Mouse (Mus musculus) CH12.LX (cell line): ENCODE data around the gene Hrh3. TPM values are rescaled to one million over a fixed set of nuclear protein-coding genes. Genes with fewer than 3 reads are reported as not detected.

ENCODE experiments used
- DNase-seq: peaks from one replicate; pipeline ENCODE4 v3.0.0-alpha.2; 2013; ENCODE audit errors: extremely low read depth
- H3K27ac ChIP-seq: 2 replicates; pipeline ENCODE4 v1.5.1; 2012; ENCODE audit warnings: low read depth, mild to moderate bottlenecking, control low read depth, moderate library complexity; ENCODE audit not compliant: insufficient read depth
- H3K27me3 ChIP-seq: replicated peaks from 2 replicates; pipeline ENCODE3; 2012; ENCODE audit warnings: inconsistent platforms
- H3K36me3 ChIP-seq, 2 experiments: replicated peaks in 1 of 2; 2 replicates each; pipeline versions ENCODE3 to v1.6.1; 2012; ENCODE audit warnings: inconsistent platforms in 1 of 2, low read length in 1 of 2, mild to moderate bottlenecking in 1 of 2, mixed read lengths in 1 of 2, moderate library complexity in 1 of 2; ENCODE audit not compliant: control insufficient read depth in 1 of 2, insufficient read depth in 1 of 2
- H3K4me1 ChIP-seq, 2 experiments: 2 replicates each; pipeline ENCODE4 v1.6.1; 2012; ENCODE audit warnings: inconsistent platforms in 1 of 2, moderate library complexity in 1 of 2; ENCODE audit not compliant: insufficient read depth in 2 of 2, control insufficient read depth in 1 of 2
- H3K4me2 ChIP-seq: 2 replicates; pipeline ENCODE4 v1.6.1; 2012; ENCODE audit warnings: low read depth, mild to moderate bottlenecking, control low read depth; ENCODE audit not compliant: poor library complexity, insufficient read depth, severe bottlenecking
- H3K4me3 ChIP-seq, 3 experiments: fragments of 150-350 bp in 1 of 3; sonication (generic) in 1 of 3; replicated peaks in 1 of 3; 2 replicates each; pipeline versions ENCODE3 to v1.5.1; 2011 to 2012; ENCODE audit warnings: low read depth in 2 of 3, low read length in 2 of 3, mild to moderate bottlenecking in 2 of 3, moderate library complexity in 2 of 3, control low read depth in 1 of 3, improper control_type of control experiment in 1 of 3, inconsistent platforms in 1 of 3, mixed read lengths in 1 of 3; ENCODE audit not compliant: poor library complexity in 1 of 3
- H3K79me2 ChIP-seq: replicated peaks from 2 replicates; pipeline ENCODE4 v1.6.1; 2012; ENCODE audit warnings: mild to moderate bottlenecking, moderate library complexity; ENCODE audit not compliant: control insufficient read depth, poor library complexity, insufficient read depth, severe bottlenecking; ENCODE audit errors: extremely low read depth
- H3K9ac ChIP-seq: 2 replicates; pipeline ENCODE4 v1.6.1; 2012; ENCODE audit warnings: low read depth, mild to moderate bottlenecking, control low read depth, moderate library complexity; ENCODE audit not compliant: insufficient read depth
- H3K9me3 ChIP-seq: replicated peaks from 2 replicates; pipeline ENCODE3; 2012; ENCODE audit warnings: low read length, inconsistent platforms, mixed read lengths
- BHLHE40 ChIP-seq: IDR thresholded peaks from 2 replicates; pipeline ENCODE4 v1.6.1; 2011; ENCODE audit warnings: mild to moderate bottlenecking, low read depth, low read length, improper control_type of control experiment
- E2F4 ChIP-seq: IDR thresholded peaks from 2 replicates; pipeline ENCODE4 v1.6.1; 2011; ENCODE audit warnings: low read depth, low read length, improper control_type of control experiment; ENCODE audit not compliant: insufficient replicate concordance
- GABPA ChIP-seq: IDR thresholded peaks from 2 replicates; pipeline ENCODE4 v1.6.1; 2012; ENCODE audit warnings: low read depth, low read length, improper control_type of control experiment, inconsistent platforms; ENCODE audit not compliant: insufficient replicate concordance
- JUN ChIP-seq: IDR thresholded peaks from 2 replicates; pipeline ENCODE4 v1.6.1; 2011; ENCODE audit warnings: low read depth, mild to moderate bottlenecking, low read length, improper control_type of control experiment, moderate library complexity; ENCODE audit not compliant: insufficient read depth
- JUND ChIP-seq: conservative IDR thresholded peaks from 2 replicates; pipeline ENCODE4 v1.6.1; 2011; ENCODE audit warnings: low read depth, low read length, improper control_type of control experiment
- MEF2A ChIP-seq: IDR thresholded peaks from 2 replicates; pipeline ENCODE4 v1.6.1; 2014; ENCODE audit warnings: low read depth, mild to moderate bottlenecking, inconsistent platforms, low read length, improper control_type of control experiment, borderline replicate concordance
- MXI1 ChIP-seq: IDR thresholded peaks from 2 replicates; pipeline ENCODE4 v1.6.1; 2011; ENCODE audit warnings: mild to moderate bottlenecking, low read depth, low read length, improper control_type of control experiment
- NELFE ChIP-seq: IDR thresholded peaks from 2 replicates; pipeline ENCODE4 v1.6.1; 2011; ENCODE audit warnings: low read depth, low read length, improper control_type of control experiment
- PAX5 ChIP-seq: IDR thresholded peaks from 2 replicates; pipeline ENCODE4 v1.6.1; 2012; ENCODE audit warnings: low read length, inconsistent platforms, mixed read lengths
- POLR2A ChIP-seq: IDR thresholded peaks from 2 replicates; pipeline ENCODE4 v1.6.1; 2011; ENCODE audit warnings: low read depth, mild to moderate bottlenecking, improper control_type of control experiment, low read length
- POLR2AphosphoS2 ChIP-seq: IDR thresholded peaks from 2 replicates; pipeline ENCODE4 v1.6.1; 2011; ENCODE audit warnings: low read depth, low read length, improper control_type of control experiment
- RAD21 ChIP-seq: IDR thresholded peaks from 2 replicates; pipeline ENCODE4 v1.6.1; 2011; ENCODE audit warnings: low read depth, mild to moderate bottlenecking, low read length, improper control_type of control experiment, moderate library complexity
- RCOR1 ChIP-seq: conservative IDR thresholded peaks from 2 replicates; pipeline ENCODE4 v1.6.1; 2012; ENCODE audit warnings: low read depth, mild to moderate bottlenecking, inconsistent platforms, low read length, improper control_type of control experiment
- UBTF ChIP-seq: IDR thresholded peaks from 2 replicates; pipeline ENCODE4 v1.6.1; 2012; ENCODE audit warnings: low read depth, mild to moderate bottlenecking, inconsistent platforms, low read length, improper control_type of control experiment, moderate library complexity
- USF1 ChIP-seq: IDR thresholded peaks from 2 replicates; pipeline ENCODE4 v1.6.1; 2014; ENCODE audit warnings: low read depth, mild to moderate bottlenecking, inconsistent platforms, low read length, improper control_type of control experiment
- USF2 ChIP-seq: conservative IDR thresholded peaks from 2 replicates; pipeline ENCODE4 v1.6.1; 2011; ENCODE audit warnings: low read depth, low read length, improper control_type of control experiment
- ZC3H11A ChIP-seq: IDR thresholded peaks from 2 replicates; pipeline ENCODE4 v1.6.1; 2012; ENCODE audit warnings: low read depth, mild to moderate bottlenecking, inconsistent platforms, low read length, improper control_type of control experiment
- ZMIZ1 ChIP-seq: IDR thresholded peaks from 2 replicates; pipeline ENCODE4 v1.6.1; 2012; ENCODE audit warnings: low read depth, mild to moderate bottlenecking, inconsistent platforms, low read length, improper control_type of control experiment
- ZNF384 ChIP-seq: IDR thresholded peaks from 2 replicates; pipeline ENCODE4 v1.6.1; 2012; ENCODE audit warnings: low read depth, low read length, improper control_type of control experiment, inconsistent platforms
- dilution Hi-C: fragments of 300-500 bp; cut with MboI; formaldehyde crosslinking; loops from 2 replicates; pipeline ENCODE4 v1.14.3; 2020; ENCODE audit warnings: low sequenced_read_pairs; ENCODE audit not compliant: extremely low pct_unique_long_range_greater_than_20kb, extremely low pct_ligation_motif_present
- in situ Hi-C: fragments of 300-500 bp; cut with MboI; formaldehyde crosslinking; loops from 3 replicates; pipeline ENCODE4 v1.14.3; 2019; ENCODE audit warnings: low sequenced_read_pairs, low pct_ligation_motif_present, low pct_unique_long_range_greater_than_20kb, mixed read lengths
- polyA plus RNA-seq: library from polyadenylated mRNA; unstranded; fragments of >175 nt; gene quantifications from 2 replicates; pipeline ENCODE4 v1.2.1, GENCODE M21; 2012; ENCODE audit warnings: low read depth; ENCODE audit not compliant: insufficient read length
- total RNA-seq, 2 experiments: library from RNA; depleted of rRNA; stranded (reverse); fragments of 300-350 nt in 1 of 2; fragments of >200 nt in 1 of 2; gene quantifications; 2 replicates each; pipeline ENCODE4 v1.2.3; 2012 to 2014

Hrh3 gene
- total and polyA plus RNA-seq, 3 experiments, result not detected

- DNase-seq, result no peak
- Histone ChIP-seq H3K79me2 (no peaks in the 10 kb centered on the region; the same call in 1 of the 2 replicates), H3K27ac (no peak overlapping the region), H3K27me3 (peaks cover 62% of the 10 kb centered on the region), H3K36me3 (peaks cover 0 to 3% of the 10 kb centered on the region in 2 experiments), H3K4me3 (no peak overlapping the region), H3K4me2 (no peak overlapping the region), H3K9ac (no peak overlapping the region), H3K4me1 (peaks cover 14 to 28% of the 10 kb centered on the region in 2 experiments), H3K9me3 (no peaks in the 10 kb centered on the region)
- in situ Hi-C loops (no loop called here), dilution Hi-C loops (no loop called here)
- no peak for TF ChIP-seq ZNF384
- TF ChIP-seq PAX5, result no peak
- no peak for TF ChIP-seq MXI1
- no peak for TF ChIP-seq JUN
- TF ChIP-seq ZMIZ1, result no peak
- TF ChIP-seq RAD21, result no peak
- no peak for TF ChIP-seq NELFE
- TF ChIP-seq E2F4, result no peak
- no peak for TF ChIP-seq POLR2AphosphoS2
- TF ChIP-seq ZC3H11A, result no peak
- TF ChIP-seq RCOR1, result no peak
Measured at GRCm38 (mm10) chr2:180116741-180117484, 12.6 kb upstream of the Hrh3 start.

DNA sequence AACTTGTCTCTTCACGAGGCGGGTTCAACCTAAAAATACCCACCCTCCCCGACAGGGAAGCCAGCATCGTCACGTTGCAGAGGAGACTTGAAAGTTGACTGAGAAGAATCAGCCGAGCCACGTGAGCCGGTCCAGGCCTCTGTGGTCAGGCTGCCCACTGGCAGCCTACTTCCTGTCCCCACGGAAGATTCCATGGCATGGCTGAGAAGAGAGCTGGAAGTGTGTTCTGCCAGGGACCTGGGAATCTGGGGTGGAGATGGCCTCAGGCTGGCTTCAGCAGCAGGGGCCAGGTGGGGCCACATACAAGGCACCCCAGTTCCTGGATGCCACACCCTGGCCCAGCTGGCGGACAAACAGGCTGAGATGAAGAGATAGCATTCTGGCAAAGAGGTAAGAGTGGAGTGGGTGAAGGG is 11.8 kb upstream of the Hrh3 start:
- in situ Hi-C loops, result no loop called here
- dilution Hi-C loops, result no loop called here
- H3K79me2 ChIP-seq, result no peaks in the 10 kb centered on the region; the same call in 1 of the 2 replicates
- peaks cover 70% of the 10 kb centered on the region for H3K27me3 ChIP-seq
- no peak overlapping the region for H3K4me3 ChIP-seq
- H3K4me2 ChIP-seq, result no peak overlapping the region
- H3K4me1 ChIP-seq, result peaks cover 17 to 32% of the 10 kb centered on the region in 2 experiments
- no peaks in the 10 kb centered on the region for H3K36me3 ChIP-seq
- H3K9ac ChIP-seq, result no peak overlapping the region
- TF ChIP-seq BHLHE40 (peak; percentile 47), ZNF384 (no peak), MEF2A (no peak)
- TF ChIP-seq, all 38 proteins: peak for 1
- Histone ChIP-seq H3K9me3 (no peaks in the 10 kb centered on the region), H3K27ac (no peak overlapping the region)
- DNase-seq, result no peak

GRCm38 (mm10) chr2:180115279-180115678 is 11.0 kb upstream of the Hrh3 start:
- Histone ChIP-seq H3K36me3 (no peaks in the 10 kb centered on the region), H3K27ac (no peak overlapping the region), H3K4me3 (no peak overlapping the region), H3K9ac (no peak overlapping the region), H3K9me3 (no peaks in the 10 kb centered on the region), H3K79me2 (no peaks in the 10 kb centered on the region), H3K4me2 (no peak overlapping the region), H3K4me1 (peaks cover 14 to 31% of the 10 kb centered on the region in 2 experiments), H3K27me3 (peaks cover 78% of the 10 kb centered on the region)
- TF ChIP-seq JUND (no peak), POLR2A (no peak), USF1 (no peak), UBTF (no peak), MXI1 (no peak), GABPA (no peak), MEF2A (no peak), USF2 (no peak)
- in situ Hi-C loops, result no loop called here
- dilution Hi-C loops, result no loop called here
- no peak for DNase-seq
